23 mouse cellular contexts compared by ENCODE assay signal in genomic region chr4:30610454-30610853, GRCm38 (mm10).
DNase-seq lines count a peak whose midpoint lies in the region; ATAC-seq and TF ChIP-seq lines count a peak whose summit lies in the region.
"Had no signal": no experiment of that assay in that cellular context is flagged by ENCODE, and none has a peak within 500 bp of the region (broad histone marks: within the 10 kb centered on the region; RNA-seq: fewer than 3 reads in every experiment).

No protein-coding gene starts in this region.

- ATAC-seq in Patski = peak; percentile 54
- ATAC-seq: CD4-positive, CD25-positive, alpha-beta regulatory T cell, adult 4 months; forebrain, postnatal 0 days; hindbrain, postnatal 0 days had no signal

- in situ Hi-C loops in Patski (cut with MboI; ENCODE audit: low pct_unique_long_range_greater_than_20kb) = no loop called here

- no peak overlapping the region for H3ac ChIP-seq in myocyte (ENCODE audit: control insufficient read depth, insufficient read length)

- CTCF ChIA-PET in Patski (lab: Charles Lee) = no interaction called here

- no peaks in the 10 kb centered on the region for H3K36me3 ChIP-seq in myocyte (ENCODE audit: control insufficient read depth, insufficient read depth)
- H3K36me3 ChIP-seq: embryonic facial prominence, embryonic 12.5 days; G1E; heart, embryonic 15.5 days; hindbrain, embryonic 13.5 days had no signal

- H3K27me3 ChIP-seq in Patski (no peaks in the 10 kb centered on the region), myocyte (ENCODE audit: control insufficient read depth, insufficient read depth, insufficient read length) (no peaks in the 10 kb centered on the region)
- H3K27me3 ChIP-seq: embryonic facial prominence, embryonic 12.5 days; forebrain, embryonic 13.5 days; heart, embryonic 15.5 days; hindbrain, embryonic 13.5 days had no signal

- H3K4me3 ChIP-seq in myocyte = no peak overlapping the region
- H3K4me3 ChIP-seq: embryonic facial prominence, embryonic 12.5 days; forebrain, embryonic 13.5 days; heart, embryonic 15.5 days; hindbrain, embryonic 13.5 days had no signal

- H3K79me2 ChIP-seq in myocyte (ENCODE audit: control insufficient read depth, insufficient read depth) = no peaks in the 10 kb centered on the region

- peak; percentile 8 to 15 for DNase-seq in cerebellum, postnatal 10 days
- no peak for DNase-seq in cerebellum, adult 9-10 months
- DNase-seq in 3T3-L1 (ENCODE audit: low read depth, low spot score) (peak; percentile 90), Patski (ENCODE audit: low read depth, low spot score) (no peak)
- DNase-seq in thymus, adult 18-20 months = no peak
- no peak for DNase-seq in gastrocnemius, adult 18-20 months (ENCODE audit: low spot score)
- DNase-seq: adrenal gland, postnatal 10 days; cerebellum, adult 18-20 months; embryo, embryonic 11 days; forebrain, postnatal 0 days; gastrocnemius, postnatal 36 days; heart, adult 11 months; heart, postnatal 14 days; kidney, adult 11 months had no signal

- TF ChIP-seq POLR2A in myocyte (IDR thresholded peaks at IDR 0.05; ENCODE audit: insufficient read length, low read depth) = no peak

- no peak for TF ChIP-seq CTCF in Patski (IDR thresholded peaks at IDR 0.05)

- H3K4me2 ChIP-seq in myocyte (ENCODE audit: low read depth) = no peak overlapping the region
- H3K4me2 ChIP-seq: embryonic facial prominence, embryonic 12.5 days; forebrain, embryonic 13.5 days; heart, embryonic 11.5 days; heart, embryonic 15.5 days; hindbrain, embryonic 13.5 days had no signal

- POLR2A ChIA-PET in Patski (lab: Charles Lee) = no interaction called here

TF ChIP-seq in myocyte, 11 proteins besides CTCF, POLR2A, EP300 and RAD21:
- TF ChIP-seq E2F4 (IDR thresholded peaks at IDR 0.05; ENCODE audit: insufficient read depth) (no peak), CEBPB (IDR thresholded peaks at IDR 0.05; ENCODE audit: insufficient read depth, poor library complexity, severe bottlenecking) (peak; percentile 30; the same call in 1 of the 2 replicates), SRF (IDR thresholded peaks at IDR 0.05; ENCODE audit: control insufficient read depth, insufficient read length, low read depth) (no peak), MYOG (IDR thresholded peaks at IDR 0.05; ENCODE audit: control insufficient read depth in 1 of 3, insufficient read depth in 1 of 3, insufficient read length in 2 of 3, low read depth in 2 of 3) (no peak)
TF ChIP-seq in myocyte: peak in this region for 1.

Comparison
In these comparisons a context has a peak if more than half of its experiments do, and no peak if none do; other contexts are left out.
1. DNase-seq: peak in cerebellum, postnatal 10 days (2 of 2) and 3T3-L1 (single experiment); none in cerebellum, adult 9-10 months (single experiment), Patski (single experiment), thymus, adult 18-20 months (0 of 2) and gastrocnemius, adult 18-20 months (single experiment).